Mouse (Mus musculus) frontal cortex, postnatal 10 days (tissue): ENCODE data around the gene Ppp2r2c.

Source experiments
- DNase-seq, 2 experiments: peaks; one replicate each; pipeline ENCODE4 v3.0.0; 2022; ENCODE audit warnings: low spot score in 2 of 2, mixed read lengths in 1 of 2

The Ppp2r2c gene

DNA sequence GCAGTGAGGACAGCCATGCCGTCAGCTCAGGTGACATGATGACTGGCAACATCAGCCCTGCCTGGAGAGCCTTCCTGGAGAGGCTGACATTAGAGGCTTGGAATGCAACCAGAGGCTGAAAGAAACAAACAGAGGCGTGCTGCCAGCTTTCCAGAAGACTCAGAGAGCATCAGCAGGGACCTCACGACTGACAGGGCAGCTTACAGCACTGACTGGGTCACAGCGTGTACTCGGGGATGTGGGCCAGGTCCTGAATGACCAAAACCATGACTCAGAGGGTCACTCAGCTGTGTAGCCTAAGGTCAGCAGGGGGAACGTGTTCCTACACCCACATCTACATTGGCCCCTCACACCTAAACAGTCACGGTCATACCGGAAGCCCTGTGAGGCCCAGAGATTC, 110.7 kb downstream of the Ppp2r2c start:
- DNase-seq = no peak

DNA sequence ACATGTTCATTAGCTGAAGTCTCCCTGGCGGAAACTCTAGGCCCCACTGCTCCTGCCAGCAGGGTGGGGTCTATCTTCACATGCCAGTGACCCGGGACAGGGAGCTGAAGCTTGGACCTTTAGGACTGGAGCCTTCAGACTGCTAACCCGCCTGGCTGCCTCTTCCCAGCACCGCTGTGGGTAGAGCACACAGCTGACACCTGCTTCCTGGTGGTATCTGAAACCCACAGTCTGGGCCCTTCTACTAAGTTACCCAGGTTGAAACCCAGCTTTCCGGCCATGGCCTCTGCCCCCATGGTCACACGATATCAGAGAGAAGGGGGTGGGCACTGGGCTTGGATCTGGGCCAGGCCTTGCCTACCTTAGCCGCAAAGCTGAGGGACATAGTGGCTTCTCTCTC, 111.3 kb downstream of the Ppp2r2c start:
- no peak for DNase-seq

DNA sequence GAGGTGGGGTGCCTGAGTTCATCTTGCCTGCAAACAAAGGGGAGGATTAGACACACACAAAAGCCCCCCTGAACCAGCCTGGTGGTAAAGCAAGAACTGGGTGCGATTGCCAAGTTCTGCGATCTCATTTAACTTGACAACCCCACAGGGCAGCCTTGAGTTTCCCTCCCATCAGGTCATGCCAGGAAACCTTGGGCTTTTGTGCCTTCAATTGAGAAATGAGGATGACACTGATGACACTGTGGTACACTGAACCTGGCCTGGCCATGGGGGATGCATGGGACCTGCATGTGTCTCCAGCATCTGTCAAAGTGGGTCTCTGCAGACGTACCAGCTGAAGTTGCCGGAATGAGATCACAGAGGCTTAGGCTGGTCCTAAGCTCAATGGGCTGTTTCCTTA, 114.0 kb downstream of the Ppp2r2c start:
- DNase-seq = no peak

DNA sequence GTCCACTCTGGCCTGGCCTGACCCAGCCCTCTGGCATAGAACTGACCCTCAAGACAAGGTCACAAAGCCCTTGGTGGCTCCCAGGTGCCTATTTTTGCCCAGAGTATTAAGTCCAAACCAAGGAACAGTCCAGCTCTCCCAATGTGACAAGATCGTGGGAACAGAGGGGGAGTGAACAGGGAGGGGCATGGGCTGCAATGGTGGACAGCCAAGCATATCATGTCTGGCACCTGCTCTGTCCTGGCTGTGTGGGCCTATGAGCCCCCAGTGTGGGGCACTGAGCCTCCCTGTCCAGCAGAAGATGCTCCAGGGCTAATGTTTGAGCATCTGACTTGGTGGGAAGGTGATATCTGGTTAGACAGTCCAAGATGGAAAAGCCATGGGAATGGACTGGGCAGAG, 118.3 kb downstream of the Ppp2r2c start:
- DNase-seq = no peak

DNA sequence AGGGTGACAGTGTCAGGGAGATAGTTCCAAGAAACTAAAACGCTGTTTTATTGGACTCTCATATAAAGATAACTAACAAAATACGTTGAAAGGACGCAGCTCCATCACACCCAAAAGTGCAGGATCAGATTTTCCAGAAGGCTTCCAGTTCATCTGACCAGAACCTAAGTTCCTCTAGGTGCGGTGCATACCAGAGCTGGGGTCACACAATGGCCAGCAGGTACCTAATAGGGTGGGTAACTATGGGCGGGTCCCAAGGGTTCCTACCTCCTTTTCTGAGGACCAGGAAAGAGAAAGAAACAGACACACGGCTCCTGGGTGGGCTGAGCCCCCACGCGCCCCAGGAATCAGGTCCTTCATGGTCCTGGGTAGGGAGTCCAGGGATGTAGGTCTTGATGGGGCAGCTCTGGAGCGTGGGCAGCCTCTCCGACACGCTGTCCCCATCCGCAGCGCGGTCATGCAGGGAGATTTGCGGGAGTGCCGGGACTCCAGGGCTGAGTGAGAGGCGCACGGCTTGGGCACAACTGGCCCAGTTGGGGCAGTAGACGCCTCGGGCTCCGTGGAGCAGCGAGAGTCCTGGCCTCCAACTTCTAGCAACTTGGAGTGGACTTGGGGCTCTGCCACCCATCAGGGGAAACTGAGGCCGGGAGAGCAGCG, 119.9 kb downstream of the Ppp2r2c start:
- no peak for DNase-seq

DNA sequence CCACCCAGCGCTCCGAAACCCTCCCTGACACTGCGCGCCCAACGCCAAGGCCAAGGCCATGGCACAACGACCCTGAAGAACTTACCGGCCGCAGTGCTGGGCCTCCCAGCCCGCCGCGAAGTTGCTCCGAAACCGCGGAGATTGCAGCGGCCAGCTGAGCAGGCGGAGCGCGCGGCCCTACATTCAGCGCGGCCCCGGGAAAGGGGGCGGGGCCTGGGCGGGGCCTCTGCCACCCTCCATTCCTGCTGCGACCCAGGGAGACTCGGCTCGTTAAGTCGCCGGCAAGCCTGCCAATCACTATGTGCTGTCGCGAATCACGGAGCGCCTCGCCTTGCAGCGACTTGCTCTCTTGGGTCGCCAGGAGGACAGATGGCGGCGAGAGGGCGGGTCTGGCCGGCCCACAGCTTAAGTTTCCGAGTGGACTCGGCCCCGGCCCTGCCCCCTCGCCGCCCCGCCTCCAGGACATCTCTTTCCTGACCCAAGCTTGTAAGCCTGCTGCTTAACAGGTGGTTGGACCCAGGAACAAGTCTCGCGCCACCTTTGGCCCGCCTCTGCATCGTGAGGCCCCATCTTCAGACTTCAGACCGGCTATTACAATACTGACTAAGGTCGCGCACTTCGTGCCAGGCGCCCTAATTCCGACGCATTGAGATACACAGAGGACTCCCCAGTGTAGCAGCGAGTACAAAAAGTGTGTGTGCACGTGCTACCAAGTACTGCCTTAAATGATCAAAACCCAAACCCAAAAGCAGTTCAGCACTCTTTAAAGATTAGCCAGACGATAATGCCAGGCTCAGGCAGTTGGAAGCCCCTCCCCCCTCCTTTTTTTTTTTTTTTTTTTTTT, 120.7 kb downstream of the Ppp2r2c start, which contains the start of gene Wfs1:
Gene Wfs1 (minus strand): TSS at position 425 of the 844 bp plus-strand sequence.
- peak; percentile 94 to 95 for DNase-seq

DNA sequence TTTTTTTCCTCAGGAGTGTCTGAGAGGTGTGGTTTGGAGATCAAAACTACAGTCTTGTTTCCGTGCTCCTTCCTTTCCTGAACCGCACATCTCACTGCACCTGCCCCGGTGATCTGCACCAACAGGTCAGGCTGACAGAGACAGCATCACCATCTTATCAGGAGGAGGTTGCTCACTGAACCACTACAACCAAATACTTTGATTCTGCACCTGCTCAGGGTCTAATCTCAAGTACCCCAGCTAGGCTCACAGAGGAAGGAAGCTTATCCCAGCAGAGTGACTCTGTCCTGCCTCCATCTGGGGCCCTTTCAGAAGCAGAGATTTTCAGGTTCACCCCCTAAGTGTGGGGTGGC, 121.3 kb downstream of the Ppp2r2c start:
- no peak for DNase-seq

DNA sequence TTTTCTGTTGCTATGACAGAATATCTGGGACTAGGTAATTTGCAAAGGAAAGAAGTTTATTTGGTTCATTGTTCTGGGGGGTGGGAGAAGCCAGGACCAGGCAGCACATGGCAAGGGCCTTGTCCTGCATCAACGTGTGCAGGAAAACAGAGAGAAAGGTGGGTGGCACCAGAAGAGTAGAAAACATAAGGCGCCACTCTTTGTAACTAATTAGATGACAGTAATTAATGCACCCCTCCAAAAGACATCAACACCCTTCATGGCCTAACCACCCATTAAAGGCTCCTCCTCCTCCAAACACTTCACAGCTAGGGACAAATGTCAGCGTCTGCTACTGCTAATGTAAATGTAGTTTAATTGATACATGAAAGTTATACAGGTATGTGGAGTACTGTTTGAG, 121.9 kb downstream of the Ppp2r2c start:
- DNase-seq = no peak

DNA sequence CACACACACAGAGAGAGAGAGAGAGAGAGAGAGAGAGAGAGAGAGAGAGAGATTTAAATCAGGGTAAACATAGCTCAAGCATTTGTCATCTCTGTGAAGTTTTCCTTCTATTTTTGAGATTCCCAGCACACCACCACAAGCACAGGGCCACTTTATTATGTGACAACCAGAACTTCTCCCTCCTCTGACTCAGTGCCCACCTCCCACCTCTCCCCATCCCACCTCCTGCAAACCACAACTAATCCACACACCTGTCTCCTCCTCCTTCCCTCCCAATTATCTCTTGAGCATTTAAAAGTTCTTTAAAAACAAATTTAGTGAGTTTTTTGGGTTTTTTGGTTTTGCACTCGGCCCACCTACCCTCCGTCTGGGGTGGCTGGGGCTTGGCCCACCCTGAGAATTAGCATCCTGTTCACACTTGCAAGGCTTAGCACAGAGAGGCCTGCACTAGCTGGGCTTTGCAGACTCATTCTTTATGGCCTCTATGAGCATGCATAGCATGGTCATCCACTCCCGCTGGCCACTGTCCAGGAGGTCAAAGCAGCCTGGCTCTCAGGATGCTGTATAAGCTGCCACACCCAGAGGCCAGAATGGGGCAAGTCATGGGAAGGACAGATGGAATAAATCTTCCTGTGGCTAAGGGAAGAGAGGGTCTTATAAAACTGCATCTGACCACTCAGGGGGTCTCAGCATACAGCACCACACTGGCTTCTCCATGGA, 122.5 kb downstream of the Ppp2r2c start:
- DNase-seq = no peak

DNA sequence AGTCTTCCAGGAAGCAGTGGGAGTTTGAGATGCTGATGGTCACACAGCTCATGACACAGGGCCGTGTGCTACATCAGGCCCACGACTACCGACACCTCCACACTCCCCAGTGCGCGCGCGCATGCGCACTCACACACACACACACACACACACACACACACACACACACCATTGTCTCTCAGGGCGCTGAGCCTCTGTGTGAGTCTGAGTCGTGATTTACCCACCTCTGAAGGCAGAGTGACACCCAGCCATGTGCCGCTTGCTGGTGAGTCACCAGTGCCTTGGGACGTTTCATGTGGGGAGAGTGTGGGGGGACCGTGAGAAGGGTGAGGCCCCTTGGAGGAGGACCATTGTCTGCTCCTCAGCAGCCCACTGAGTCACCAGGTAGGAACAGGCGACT, 128.1 kb downstream of the Ppp2r2c start:
- DNase-seq = no peak

DNA sequence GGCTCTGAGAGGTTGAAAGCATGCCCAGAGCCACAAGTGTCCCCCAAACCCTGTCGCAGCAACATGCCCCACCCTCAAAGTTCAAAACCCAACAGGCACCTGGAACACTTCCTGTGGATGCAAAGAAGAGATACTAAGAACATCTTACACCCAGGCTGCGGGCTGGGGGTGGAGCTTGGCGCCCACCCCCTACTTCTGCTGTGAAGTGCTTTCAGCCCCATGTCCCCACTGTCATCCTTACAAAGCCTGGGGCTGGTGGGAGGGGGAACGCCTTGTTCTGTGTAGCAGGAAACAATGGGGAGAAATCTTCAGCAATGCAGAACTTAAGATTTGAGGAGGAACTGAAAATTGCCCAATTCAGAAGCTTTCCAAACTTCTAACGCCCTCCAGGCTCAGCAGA, 129.7 kb downstream of the Ppp2r2c start:
- DNase-seq = no peak

DNA sequence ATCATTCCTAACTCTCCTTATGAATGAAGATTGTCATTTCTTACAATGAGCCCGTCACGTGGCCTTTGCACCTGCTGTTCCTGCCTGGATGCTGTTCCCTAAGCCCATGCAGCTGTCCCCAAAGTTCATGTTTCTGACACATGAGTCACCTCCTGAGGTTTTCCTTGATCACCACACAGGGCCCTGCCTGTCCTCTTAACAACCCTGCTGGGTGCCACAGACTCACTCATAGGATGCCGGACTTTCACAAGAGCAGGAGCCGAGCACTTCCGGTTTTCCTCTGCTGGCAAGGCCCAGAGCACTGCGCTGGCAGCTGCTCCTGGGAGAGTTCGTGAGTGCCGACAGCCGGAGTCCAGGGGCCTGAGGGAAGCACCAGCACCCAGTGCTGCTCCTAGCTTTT, 132.7 kb downstream of the Ppp2r2c start:
- no peak for DNase-seq

DNA sequence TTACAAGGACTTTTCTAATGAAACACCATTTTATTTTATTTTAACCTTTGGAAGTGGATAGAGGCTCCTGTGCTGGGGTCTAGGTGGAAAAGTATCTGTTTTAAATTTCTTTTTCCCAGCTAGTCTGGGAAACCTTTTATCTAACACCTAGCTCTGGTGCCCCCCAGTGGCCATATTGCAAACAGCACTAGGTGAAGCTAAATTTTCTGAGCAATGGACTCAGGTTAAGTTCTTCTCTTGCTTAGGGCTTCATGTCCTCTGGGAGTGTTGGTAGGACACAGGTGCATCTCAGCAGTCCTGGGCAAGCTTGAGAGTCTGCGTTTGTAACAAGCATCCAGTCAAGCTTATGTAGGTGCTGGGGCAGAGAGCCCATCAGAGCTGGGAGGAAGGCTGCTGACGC, 133.7 kb downstream of the Ppp2r2c start:
- peak in 1 of 2 experiments; percentile 69 for DNase-seq
